Mouse (Mus musculus): ENCODE measurements around the gene Prss28.

Prss28 gene

DNA sequence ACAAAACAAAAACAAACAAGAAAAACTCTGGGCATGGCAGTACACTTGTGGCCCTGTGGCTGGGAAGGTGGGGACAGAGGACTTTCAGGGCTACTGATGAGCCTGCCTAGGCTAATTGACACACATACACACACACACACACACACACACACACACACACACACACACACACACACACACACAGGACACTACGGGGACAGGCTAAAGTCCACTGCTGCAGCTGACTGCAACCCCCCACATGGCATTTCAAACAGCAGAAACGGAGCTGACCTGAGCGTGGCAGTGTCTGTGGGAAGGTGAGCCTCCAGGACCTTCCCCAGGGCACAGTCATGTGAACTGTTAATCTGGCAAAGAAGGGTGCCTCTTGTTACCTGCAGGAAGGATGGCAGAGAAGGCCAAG is 33.0 kb downstream of the Prss28 start:
- DNase-seq (ENCODE audit: low read depth, low spot score): no peak

DNA sequence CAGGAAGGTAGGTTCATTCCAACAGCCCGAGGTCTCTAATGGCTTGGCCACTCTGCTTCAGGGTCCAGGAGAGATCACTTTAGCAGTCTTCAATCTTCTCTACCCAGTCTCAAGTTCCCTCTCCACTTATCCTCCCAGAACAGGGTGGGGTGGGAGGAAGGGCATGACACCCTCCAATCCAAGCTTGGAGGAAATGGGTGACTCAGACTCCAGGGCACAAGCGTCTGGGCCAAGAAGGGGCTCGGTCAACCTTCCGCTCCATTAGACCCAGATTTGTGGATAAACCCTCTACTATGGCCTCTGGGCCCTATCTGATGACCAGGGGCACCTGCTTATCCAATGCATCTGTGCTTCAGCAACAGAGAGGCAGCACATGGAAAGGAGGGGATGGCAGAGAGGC is 37.0 kb downstream of the Prss28 start, which contains the start of gene Tpsab1:
Gene Tpsab1 (minus strand): TSS at position 101 of the 400 bp plus-strand sequence.
- DNase-seq (ENCODE audit: low read depth, low spot score): no peak

DNA sequence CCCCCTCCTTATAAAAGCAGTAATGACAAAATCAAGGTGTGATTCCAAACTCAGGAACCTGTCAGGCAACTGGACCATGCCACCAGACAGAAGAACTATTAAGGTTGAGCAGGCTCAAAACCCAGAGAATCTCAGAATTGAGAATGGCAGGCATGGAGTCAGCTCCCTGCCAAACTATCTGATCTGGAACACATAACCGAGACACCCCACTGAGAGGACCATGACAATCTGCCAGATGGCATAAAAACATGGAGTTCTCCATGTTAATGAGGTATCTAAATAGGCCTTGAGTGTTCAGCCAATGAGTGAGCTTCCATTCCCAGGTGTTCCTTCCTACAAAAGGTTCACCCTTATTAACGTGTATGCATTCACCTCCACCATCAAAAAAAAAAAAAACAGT is 52.8 kb downstream of the Prss28 start:
- DNase-seq (ENCODE audit: low read depth, low spot score): no peak

Data from forelimb bud, embryonic 11.5 days (tissue).